Mouse (Mus musculus): Measurements from ENCODE around the gene Wnt10b. TPM values are rescaled to one million over a fixed set of nuclear protein-coding genes. Genes with fewer than 3 reads are reported as not detected.
"Not testable (repeated sequence)": the region's sequence is repeated elsewhere in the genome, so short reads cannot be mapped to it uniquely, and the experiment has no call there.

Wnt10b gene
- polyA plus RNA-seq, 1 experiment from 2014 or later = not detected

- Histone ChIP-seq H3K27ac (ENCODE audit: low read depth) (no peak overlapping the region), H3K36me3 (ENCODE audit: insufficient read depth) (peaks cover 56% of the 10 kb centered on the region), H3K4me3 (ENCODE audit: low read depth, low read length) (no peak overlapping the region), H3K9me3 (ENCODE audit: low read depth, low read length) (no peaks in the 10 kb centered on the region), H3K4me2 (no peak overlapping the region), H3K27me3 (ENCODE audit: insufficient read depth, low read length) (peaks cover 23% of the 10 kb centered on the region), H3K9ac (no peak overlapping the region), H3K4me1 (ENCODE audit: insufficient read depth) (0 out of 2 replicates have a peak, but pooled peaks cover 5% of the 10 kb centered on the region)
- TF ChIP-seq CTCF (IDR thresholded peaks at IDR 0.05; ENCODE audit: low read depth) = no peak
- WGBS = 85% methylated on average over 20 of the region's 20 CpGs
- no peak for DNase-seq
- ATAC-seq (ENCODE audit: insufficient read depth) = no peak
Measured at GRCm38 (mm10) chr15:98812741-98813424, 34.9 kb upstream of the Wnt10b start.

DNA sequence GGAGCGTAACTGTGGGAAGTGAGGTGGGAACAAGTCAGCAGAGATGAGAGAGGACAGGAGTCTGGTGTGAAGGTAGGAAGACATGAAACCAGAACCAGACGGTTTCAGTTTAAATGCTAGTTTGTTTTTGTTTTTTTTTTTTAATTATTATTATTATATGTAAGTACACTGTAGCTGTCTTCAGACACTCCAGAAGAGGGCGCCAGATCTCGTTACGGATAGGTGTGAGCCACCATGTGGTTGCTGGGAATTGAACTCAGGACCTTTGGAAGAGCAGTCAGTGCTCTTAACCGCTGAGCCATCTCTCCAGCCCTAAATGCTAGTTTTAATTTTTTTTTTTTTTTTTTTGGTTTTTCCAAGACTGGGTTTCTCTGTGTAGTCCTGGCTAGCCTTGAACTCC is 32.3 kb upstream of the Wnt10b start:
- H3K4me2 ChIP-seq = not testable (repeated sequence)

GRCm38 (mm10) chr15:98809390-98809789 is 31.4 kb upstream of the Wnt10b start, which contains the start of gene Ddn:
TSS of gene Ddn (minus strand) at chr15:98809490.
- WGBS = 47% methylated on average over 3 of the region's 3 CpGs
- no peak for TF ChIP-seq CTCF (IDR thresholded peaks at IDR 0.05; ENCODE audit: low read depth)
- ATAC-seq (ENCODE audit: insufficient read depth) = no peak
- Histone ChIP-seq H3K9me3 (ENCODE audit: low read depth, low read length) (no peaks in the 10 kb centered on the region), H3K9ac (peak within 1 kb of the TSS; percentile 33; the same call in 1 of the 2 replicates), H3K4me1 (ENCODE audit: insufficient read depth) (peaks cover 9% of the 10 kb centered on the region; the same call in 1 of the 2 replicates), H3K4me2 (peak within 1 kb of the TSS; percentile 76), H3K36me3 (ENCODE audit: insufficient read depth) (peaks cover 33% of the 10 kb centered on the region), H3K27ac (ENCODE audit: low read depth) (no peak within 1 kb of the TSS), H3K4me3 (ENCODE audit: low read depth, low read length) (peak within 1 kb of the TSS; percentile 45), H3K27me3 (ENCODE audit: insufficient read depth, low read length) (peaks cover 58% of the 10 kb centered on the region)
- DNase-seq = no peak

More for the DNA sequence above, 32.3 kb upstream of the Wnt10b start:
- not testable (repeated sequence) for H3K27ac ChIP-seq (ENCODE audit: low read depth); H3K9me3 ChIP-seq (ENCODE audit: low read depth, low read length); H3K9ac ChIP-seq; DNase-seq; ATAC-seq (ENCODE audit: insufficient read depth); H3K4me3 ChIP-seq (ENCODE audit: low read depth, low read length); H3K4me1 ChIP-seq (ENCODE audit: insufficient read depth)
- 71% methylated on average over 6 of the region's 6 CpGs for WGBS
- TF ChIP-seq CTCF (IDR thresholded peaks at IDR 0.05; ENCODE audit: low read depth) = 0 out of 2 replicates have a peak, but pooled peaks have one; percentile 10
- Histone ChIP-seq H3K27me3 (ENCODE audit: insufficient read depth, low read length) (peaks cover 49% of the 10 kb centered on the region), H3K36me3 (ENCODE audit: insufficient read depth) (peaks cover 41% of the 10 kb centered on the region)

DNA sequence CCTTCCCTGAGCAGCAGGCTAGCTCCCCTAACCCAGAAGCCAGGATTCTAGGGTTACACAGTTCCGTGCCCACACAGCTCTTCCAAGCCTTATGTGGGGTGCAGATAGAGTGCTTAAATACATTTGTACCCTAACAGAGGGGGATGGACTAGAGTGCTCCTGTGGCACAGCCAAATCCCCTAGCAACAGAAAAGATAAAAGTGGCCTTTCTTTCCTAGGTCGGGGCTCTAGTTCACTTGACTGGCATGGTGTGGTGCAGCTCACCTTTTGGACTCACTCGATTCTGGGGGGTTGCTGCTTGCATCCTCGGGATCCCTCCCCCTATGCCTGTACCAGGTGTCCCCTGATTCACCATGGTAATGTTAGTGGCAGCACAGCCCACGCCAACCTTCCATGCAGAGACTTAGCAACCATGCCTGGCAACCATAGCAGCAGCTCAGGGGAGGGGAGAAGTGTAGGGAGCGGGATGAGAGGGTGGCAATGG is 30.7 kb upstream of the Wnt10b start:
- H3K4me3 ChIP-seq (ENCODE audit: low read depth, low read length) = peak overlapping the region; percentile 45
- DNase-seq (no peak), ATAC-seq (ENCODE audit: insufficient read depth) (no peak)
- H3K4me2 ChIP-seq = peak overlapping the region; percentile 76
- H3K36me3 ChIP-seq (ENCODE audit: insufficient read depth) = peaks cover 26% of the 10 kb centered on the region
- 0 out of 2 replicates have a peak overlapping the region, but pooled peaks have one; percentile 33 for H3K9ac ChIP-seq
- H3K9me3 ChIP-seq (ENCODE audit: low read depth, low read length) = no peaks in the 10 kb centered on the region
- H3K4me1 ChIP-seq (ENCODE audit: insufficient read depth) = peaks cover 9% of the 10 kb centered on the region; the same call in 1 of the 2 replicates
- no peak for TF ChIP-seq CTCF (IDR thresholded peaks at IDR 0.05; ENCODE audit: low read depth)
- H3K27me3 ChIP-seq (ENCODE audit: insufficient read depth, low read length) = peaks cover 65% of the 10 kb centered on the region
- H3K27ac ChIP-seq (ENCODE audit: low read depth) = no peak overlapping the region
- 11% methylated on average over 6 of the region's 6 CpGs for WGBS

- peaks cover 20% of the 10 kb centered on the region for H3K36me3 ChIP-seq (ENCODE audit: insufficient read depth)
- no peaks in the 10 kb centered on the region for H3K9me3 ChIP-seq (ENCODE audit: low read depth, low read length)
- DNase-seq = peak; percentile 63
- peak overlapping the region; percentile 45 for H3K4me3 ChIP-seq (ENCODE audit: low read depth, low read length)
- ATAC-seq (ENCODE audit: insufficient read depth) = peak; percentile 26; the same call in 1 of the 2 replicates
- TF ChIP-seq CTCF (IDR thresholded peaks at IDR 0.05; ENCODE audit: low read depth) = no peak
- peaks cover 71% of the 10 kb centered on the region for H3K27me3 ChIP-seq (ENCODE audit: insufficient read depth, low read length)
- H3K27ac ChIP-seq (ENCODE audit: low read depth) = no peak overlapping the region
- peak overlapping the region; percentile 76 for H3K4me2 ChIP-seq
- H3K9ac ChIP-seq = peak overlapping the region; percentile 33; the same call in 1 of the 2 replicates
- peaks cover 9% of the 10 kb centered on the region; the same call in 1 of the 2 replicates for H3K4me1 ChIP-seq (ENCODE audit: insufficient read depth)
- 1% methylated on average over 34 of the region's 34 CpGs for WGBS
Measured at GRCm38 (mm10) chr15:98807895-98808650, 30.1 kb upstream of the Wnt10b start.

DNA sequence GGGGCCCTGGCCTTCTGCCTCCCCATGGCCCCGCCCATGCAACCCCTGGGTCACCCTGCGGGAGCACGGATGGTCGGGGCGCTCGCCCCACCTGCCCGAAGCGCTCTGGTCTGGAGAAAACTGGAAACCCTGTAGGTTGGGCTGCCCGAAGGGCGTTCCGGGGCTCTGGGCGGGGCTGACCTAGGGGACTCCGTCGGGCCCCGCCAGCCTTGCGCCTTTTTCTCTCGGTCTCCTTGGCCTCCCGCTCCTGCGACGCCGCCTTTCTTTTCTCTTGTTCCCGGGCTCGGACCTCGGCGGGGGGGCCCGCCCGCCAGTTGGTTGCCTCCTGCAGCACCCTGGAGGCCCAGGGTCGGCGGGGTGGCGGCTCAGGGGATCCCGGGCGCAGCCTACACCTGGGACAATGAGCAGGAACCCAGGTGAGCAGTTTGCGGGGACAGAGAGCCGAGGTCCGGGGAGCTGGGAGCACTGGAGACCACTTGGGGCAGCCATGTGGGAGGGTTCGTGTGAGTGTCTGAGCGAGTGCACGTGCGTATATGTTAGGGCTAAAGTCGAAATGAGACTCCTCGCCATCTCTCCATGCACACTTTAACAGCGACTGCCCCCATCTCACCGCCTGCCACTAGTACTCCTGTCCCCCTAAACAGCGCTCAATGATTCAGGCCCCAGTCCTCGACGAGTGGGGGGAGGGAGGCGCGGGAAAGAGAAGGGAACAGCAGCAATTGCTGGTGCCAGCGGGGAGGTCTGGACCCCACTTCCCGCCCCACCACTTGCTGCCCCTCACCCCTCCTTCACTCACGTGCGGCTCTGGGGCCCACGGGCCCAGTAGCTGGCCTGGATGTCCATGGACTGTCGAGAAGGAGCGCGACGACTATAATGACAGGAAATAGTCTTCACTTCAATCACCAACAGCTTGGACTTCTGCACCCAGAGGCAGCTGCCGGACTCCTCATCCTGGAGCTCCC is 29.1 kb upstream of the Wnt10b start:
- TF ChIP-seq CTCF (IDR thresholded peaks at IDR 0.05; ENCODE audit: low read depth) = no peak
- Histone ChIP-seq H3K4me2 (peak overlapping the region; percentile 76), H3K4me3 (ENCODE audit: low read depth, low read length) (peak overlapping the region; percentile 45), H3K4me1 (ENCODE audit: insufficient read depth) (peaks cover 9% of the 10 kb centered on the region; the same call in 1 of the 2 replicates), H3K27me3 (ENCODE audit: insufficient read depth, low read length) (peaks cover 81% of the 10 kb centered on the region), H3K9me3 (ENCODE audit: low read depth, low read length) (no peaks in the 10 kb centered on the region), H3K36me3 (ENCODE audit: insufficient read depth) (peaks cover 11% of the 10 kb centered on the region), H3K9ac (peak overlapping the region; percentile 18; the same call in 1 of the 2 replicates), H3K27ac (ENCODE audit: low read depth) (no peak overlapping the region)
- 1% methylated on average over 58 of the region's 58 CpGs for WGBS
- ATAC-seq (ENCODE audit: insufficient read depth) (peak; percentile 9; the same call in 1 of the 2 replicates), DNase-seq (peak; percentile 56)
